In genomic region chr11:20916473-20916911, GRCm38 (mm10) we compare ENCODE assay signal across 9 mouse cellular contexts.
DNase-seq lines count a peak whose midpoint lies in the region; ATAC-seq and TF ChIP-seq lines count a peak whose summit lies in the region.
"Had no signal": no experiment of that assay in that cellular context is flagged by ENCODE, and none has a peak within 500 bp of the region (broad histone marks: within the 10 kb centered on the region; RNA-seq: fewer than 3 reads in every experiment).

No protein-coding gene starts in this region.

- no peak for TF ChIP-seq CTCF in intestine, postnatal 0 days (IDR thresholded peaks at IDR 0.05; ENCODE audit: low read depth)

- no peak overlapping the region for H3K9ac ChIP-seq in intestine, embryonic 14.5 days (ENCODE audit: low read length)
- H3K9ac ChIP-seq in intestine, postnatal 0 days (ENCODE audit: low read depth, low read length), result no peak overlapping the region
- no peak overlapping the region for H3K9ac ChIP-seq in embryonic facial prominence, embryonic 13.5 days
- H3K9ac ChIP-seq in lung, embryonic 15.5 days, result no peak overlapping the region
- no peak overlapping the region for H3K9ac ChIP-seq in midbrain, embryonic 11.5 days (ENCODE audit: low read length)

- H3K4me3 ChIP-seq in intestine, embryonic 14.5 days (ENCODE audit: low read depth, low read length), result no peak overlapping the region
- H3K4me3 ChIP-seq in intestine, postnatal 0 days (ENCODE audit: low read depth, low read length), result no peak overlapping the region
- no peak overlapping the region for H3K4me3 ChIP-seq in embryonic facial prominence, embryonic 13.5 days
- H3K4me3 ChIP-seq in lung, embryonic 15.5 days, result no peak overlapping the region
- no peak overlapping the region for H3K4me3 ChIP-seq in midbrain, embryonic 11.5 days (ENCODE audit: low read depth, low read length)

- no peaks in the 10 kb centered on the region for H3K9me3 ChIP-seq in intestine, embryonic 14.5 days (ENCODE audit: control insufficient read depth, low read length)
- no peaks in the 10 kb centered on the region for H3K9me3 ChIP-seq in intestine, postnatal 0 days (ENCODE audit: control insufficient read depth)
- no peaks in the 10 kb centered on the region for H3K9me3 ChIP-seq in embryonic facial prominence, embryonic 13.5 days
- no peaks in the 10 kb centered on the region for H3K9me3 ChIP-seq in lung, embryonic 15.5 days
- no peaks in the 10 kb centered on the region for H3K9me3 ChIP-seq in midbrain, embryonic 11.5 days (ENCODE audit: control insufficient read depth, low read length)

- 0 out of 2 replicates have a peak overlapping the region, but pooled peaks have one; percentile 69 for H3K27ac ChIP-seq in intestine, embryonic 14.5 days (ENCODE audit: low read depth)
- H3K27ac ChIP-seq in intestine, postnatal 0 days (ENCODE audit: low read depth, low read length), result no peak overlapping the region
- peak overlapping the region; percentile 64 for H3K27ac ChIP-seq in embryonic facial prominence, embryonic 13.5 days
- H3K27ac ChIP-seq in lung, embryonic 15.5 days, result peak overlapping the region; percentile 91
- H3K27ac ChIP-seq in midbrain, embryonic 11.5 days (ENCODE audit: low read depth, low read length), result no peak overlapping the region

- peaks cover 21% of the 10 kb centered on the region for H3K4me1 ChIP-seq in intestine, embryonic 14.5 days (replicated peaks; ENCODE audit: control insufficient read depth, insufficient read depth, low read length)
- H3K4me1 ChIP-seq in intestine, postnatal 0 days (replicated peaks; ENCODE audit: control insufficient read depth, insufficient read depth, low read length), result no peaks in the 10 kb centered on the region
- H3K4me1 ChIP-seq in embryonic facial prominence, embryonic 13.5 days, result peaks cover 38% of the 10 kb centered on the region
- H3K4me1 ChIP-seq in lung, embryonic 15.5 days, result peaks cover 42% of the 10 kb centered on the region
- H3K4me1 ChIP-seq in midbrain, embryonic 11.5 days (ENCODE audit: control insufficient read depth, insufficient read depth, low read length), result peaks cover 2% of the 10 kb centered on the region; the same call in 1 of the 2 replicates

- DNase-seq in intestine, embryonic 14.5 days (ENCODE audit: low spot score), result peak; percentile 59
- DNase-seq in kidney, adult 9 months, result peak; percentile 56
- DNase-seq in layer of hippocampus, postnatal 25 days (ENCODE audit: extremely low spot score in 1 of 2, low spot score in 1 of 2), result no peak
- no peak for DNase-seq in adrenal gland, adult 18-20 months (ENCODE audit: low spot score in 2 of 2)
- no peak for DNase-seq in midbrain, embryonic 11.5 days (ENCODE audit: low spot score, missing footprints)

- no peaks in the 10 kb centered on the region for H3K27me3 ChIP-seq in intestine, embryonic 14.5 days (replicated peaks; ENCODE audit: control insufficient read depth, insufficient read depth, low read length)
- H3K27me3 ChIP-seq in intestine, postnatal 0 days (replicated peaks; ENCODE audit: control insufficient read depth, insufficient read depth, low read length), result no peaks in the 10 kb centered on the region
- no peaks in the 10 kb centered on the region for H3K27me3 ChIP-seq in embryonic facial prominence, embryonic 13.5 days
- H3K27me3 ChIP-seq in lung, embryonic 15.5 days, result no peaks in the 10 kb centered on the region
- H3K27me3 ChIP-seq in midbrain, embryonic 11.5 days (ENCODE audit: control insufficient read depth, insufficient read depth, low read length), result no peaks in the 10 kb centered on the region
- H3K27me3 ChIP-seq: Patski had no signal

- H3K36me3 ChIP-seq in intestine, embryonic 14.5 days (ENCODE audit: control insufficient read depth, insufficient read depth, low read length), result no peaks in the 10 kb centered on the region
- no peaks in the 10 kb centered on the region for H3K36me3 ChIP-seq in intestine, postnatal 0 days (ENCODE audit: control insufficient read depth, insufficient read depth)
- no peaks in the 10 kb centered on the region for H3K36me3 ChIP-seq in embryonic facial prominence, embryonic 13.5 days
- H3K36me3 ChIP-seq in lung, embryonic 15.5 days, result no peaks in the 10 kb centered on the region
- no peaks in the 10 kb centered on the region for H3K36me3 ChIP-seq in midbrain, embryonic 11.5 days (ENCODE audit: control insufficient read depth, insufficient read depth, low read length)

- no peak for ATAC-seq in intestine, embryonic 14.5 days (replicated peaks; ENCODE audit: low FRiP score, low TSS enrichment, low read depth)
- no peak for ATAC-seq in intestine, postnatal 0 days
- ATAC-seq in embryonic facial prominence, embryonic 13.5 days (ENCODE audit: insufficient number of reproducible peaks, insufficient read depth, low FRiP score, low TSS enrichment, low read depth), result no peak
- ATAC-seq in lung, embryonic 15.5 days (ENCODE audit: borderline replicate concordance, extremely low read depth, low FRiP score, low TSS enrichment), result peak; percentile 29; the same call in 1 of the 2 replicates
- ATAC-seq in midbrain, embryonic 11.5 days (ENCODE audit: low FRiP score), result no peak
- ATAC-seq: Patski had no signal

- whole genome bisulfite sequencing in intestine, embryonic 14.5 days, result 32% methylated on average over 6 of the region's 6 CpGs
- WGBS in intestine, postnatal 0 days, result 47% methylated on average over 6 of the region's 6 CpGs
- 63% methylated on average over 6 of the region's 6 CpGs for WGBS in embryonic facial prominence, embryonic 13.5 days
- WGBS in lung, embryonic 15.5 days, result 13% methylated on average over 6 of the region's 6 CpGs
- 78% methylated on average over 6 of the region's 6 CpGs for WGBS in midbrain, embryonic 11.5 days

- H3K4me2 ChIP-seq in intestine, embryonic 14.5 days (ENCODE audit: low read length), result no peak overlapping the region
- H3K4me2 ChIP-seq in intestine, postnatal 0 days (replicated peaks; ENCODE audit: low read depth), result no peak overlapping the region
- no peak overlapping the region for H3K4me2 ChIP-seq in embryonic facial prominence, embryonic 13.5 days
- no peak overlapping the region for H3K4me2 ChIP-seq in lung, embryonic 15.5 days
- H3K4me2 ChIP-seq in midbrain, embryonic 11.5 days, result no peak overlapping the region

Comparison
In these comparisons a context has a peak if more than half of its experiments do, and no peak if none do; other contexts are left out.
1. H3K27ac ChIP-seq: peak in intestine, embryonic 14.5 days (single experiment), embryonic facial prominence, embryonic 13.5 days (single experiment) and lung, embryonic 15.5 days (single experiment); none in intestine, postnatal 0 days (single experiment) and midbrain, embryonic 11.5 days (single experiment).
2. DNase-seq: peak in intestine, embryonic 14.5 days (single experiment) and kidney, adult 9 months (single experiment); none in layer of hippocampus, postnatal 25 days (0 of 2), adrenal gland, adult 18-20 months (0 of 2) and midbrain, embryonic 11.5 days (single experiment).